In the genomic region with DNA sequence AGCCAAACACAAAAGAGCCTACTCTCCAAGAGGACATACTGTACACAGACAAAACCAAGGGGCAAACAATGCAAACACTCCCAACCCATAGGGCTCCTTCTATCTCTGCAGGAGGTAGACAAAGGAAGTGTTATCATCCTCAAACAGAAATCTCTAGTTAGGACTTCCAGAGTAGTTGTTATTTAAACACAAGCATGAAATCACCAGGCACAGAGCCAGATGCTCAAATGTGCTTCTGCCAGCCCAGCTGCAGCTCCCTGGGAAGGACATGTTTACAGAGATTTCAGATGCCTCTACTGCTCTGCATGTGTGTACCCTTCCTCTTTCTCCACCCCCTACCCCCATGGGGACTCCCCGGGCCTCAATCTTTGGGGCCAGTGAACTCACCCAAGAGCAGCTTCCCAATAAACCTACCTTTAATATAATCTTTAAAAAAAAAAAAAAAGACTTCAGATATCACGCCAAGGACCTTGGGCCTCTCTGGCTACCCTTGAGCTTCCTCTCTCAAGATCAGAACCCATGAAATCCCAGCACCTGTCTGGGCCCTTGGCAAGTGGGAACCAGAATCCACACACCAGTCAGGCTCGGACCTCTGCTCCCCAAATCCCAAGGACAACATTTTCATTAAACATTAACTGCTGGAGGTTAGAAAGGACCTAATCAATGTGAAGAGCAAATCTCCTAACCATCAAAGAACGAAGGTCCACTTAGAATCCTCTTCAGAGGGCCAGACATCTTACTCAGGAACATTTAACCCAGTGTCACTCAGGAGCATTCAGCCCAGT, we compare ENCODE assay signal across 9 mouse cellular contexts. TPM values are rescaled to one million over a fixed set of nuclear protein-coding genes. Genes with fewer than 3 reads are reported as not detected.
A peak's percentile ranks its signal among the peaks of the same experiment; 100 is the strongest.
DNase-seq lines count a peak whose midpoint lies in the region; ATAC-seq and TF ChIP-seq lines count a peak whose summit lies in the region.
"Had no signal": no experiment of that assay in that cellular context is flagged by ENCODE, and none has a peak within 500 bp of the region (broad histone marks: within the 10 kb centered on the region; RNA-seq: fewer than 3 reads in every experiment).

No protein-coding gene starts in this region.

- H3K27me3 ChIP-seq in heart, embryonic 11.5 days (ENCODE audit: control insufficient read depth, insufficient read depth, low read length): no peaks in the 10 kb centered on the region
- no peaks in the 10 kb centered on the region for H3K27me3 ChIP-seq in MEL (ENCODE audit: control insufficient read depth in 1 of 2, insufficient read depth in 2 of 2, low read length in 2 of 2)
- H3K27me3 ChIP-seq in cerebellum, adult 2 months (ENCODE audit: control insufficient read depth, insufficient read depth, low read length): no peaks in the 10 kb centered on the region
- no peaks in the 10 kb centered on the region for H3K27me3 ChIP-seq in hindbrain, embryonic 13.5 days

- H3K4me3 ChIP-seq in heart, embryonic 11.5 days (ENCODE audit: low read depth, low read length): no peak overlapping the region
- no peak overlapping the region for H3K4me3 ChIP-seq in MEL (ENCODE audit: control insufficient read depth in 1 of 2, insufficient read depth in 1 of 2, low read depth in 2 of 2, low read length in 2 of 2)
- no peak overlapping the region for H3K4me3 ChIP-seq in layer of hippocampus, adult 2 months
- H3K4me3 ChIP-seq in cerebellum, adult 2 months (replicated peaks; ENCODE audit: insufficient read depth, low read depth, low read length): no peak overlapping the region
- no peak overlapping the region for H3K4me3 ChIP-seq in hindbrain, embryonic 13.5 days

- 70% methylated on average over 4 of the region's 4 CpGs for WGBS in heart, embryonic 11.5 days (ENCODE audit: insufficient replicate concordance)
- WGBS in cerebellum, adult 2 months: 48% methylated on average over 4 of the region's 4 CpGs
- 76% methylated on average over 4 of the region's 4 CpGs for WGBS in hindbrain, embryonic 13.5 days

- peaks cover 19% of the 10 kb centered on the region for H3K79me2 ChIP-seq in MEL (ENCODE audit: control insufficient read depth, insufficient read depth, low read length, poor library complexity)

- peaks cover 23% of the 10 kb centered on the region for H3K4me1 ChIP-seq in heart, embryonic 11.5 days (ENCODE audit: control insufficient read depth, insufficient read depth, low read length)
- peaks cover 0 to 34% of the 10 kb centered on the region in 2 experiments; a peak in 3 of 4 replicates for H3K4me1 ChIP-seq in MEL (ENCODE audit: control insufficient read depth in 1 of 2, insufficient read depth in 2 of 2, low read length in 2 of 2)
- H3K4me1 ChIP-seq in cerebellum, adult 2 months (ENCODE audit: control insufficient read depth, insufficient read depth, low read length): no peaks in the 10 kb centered on the region
- H3K4me1 ChIP-seq in hindbrain, embryonic 13.5 days (replicated peaks): peaks cover 21% of the 10 kb centered on the region

- no peaks in the 10 kb centered on the region for H3K36me3 ChIP-seq in heart, embryonic 11.5 days (ENCODE audit: control insufficient read depth, insufficient read depth, low read length)
- peaks cover 2 to 29% of the 10 kb centered on the region in 2 experiments; a peak in 3 of 4 replicates for H3K36me3 ChIP-seq in MEL (ENCODE audit: control insufficient read depth in 1 of 2, insufficient read depth in 2 of 2, low read length in 2 of 2)
- no peaks in the 10 kb centered on the region for H3K36me3 ChIP-seq in hindbrain, embryonic 13.5 days

- no peak overlapping the region for H3K4me2 ChIP-seq in heart, embryonic 11.5 days
- no peak overlapping the region for H3K4me2 ChIP-seq in hindbrain, embryonic 13.5 days

- H3K9me3 ChIP-seq in heart, embryonic 11.5 days (replicated peaks; ENCODE audit: control insufficient read depth, low read length): no peaks in the 10 kb centered on the region
- no peaks in the 10 kb centered on the region for H3K9me3 ChIP-seq in MEL (replicated peaks; ENCODE audit: insufficient read depth, low read length)
- no peaks in the 10 kb centered on the region for H3K9me3 ChIP-seq in hindbrain, embryonic 13.5 days

- H3K9ac ChIP-seq in heart, embryonic 11.5 days (ENCODE audit: low read depth, low read length): no peak overlapping the region
- H3K9ac ChIP-seq in MEL (ENCODE audit: control insufficient read depth, low read depth, low read length, poor library complexity, severe bottlenecking): no peak overlapping the region
- H3K9ac ChIP-seq in hindbrain, embryonic 13.5 days: no peak overlapping the region

- TF ChIP-seq CTCF in MEL (IDR thresholded peaks at IDR 0.05 in 2 of 3, conservative IDR thresholded peaks at IDR 0.05 in 1 of 3; ENCODE audit: control insufficient read depth in 1 of 3, insufficient read depth in 1 of 3, low read depth in 2 of 3, low read length in 3 of 3, poor library complexity in 1 of 3, severe bottlenecking in 1 of 3): no peak
- no peak for TF ChIP-seq CTCF in layer of hippocampus, adult 2 months (conservative IDR thresholded peaks at IDR 0.05)
- TF ChIP-seq CTCF in cerebellum, adult 2 months (IDR thresholded peaks at IDR 0.05; ENCODE audit: borderline replicate concordance, insufficient read depth, low read depth, low read length): no peak

- no peak for TF ChIP-seq POLR2A in MEL (IDR thresholded peaks at IDR 0.05; ENCODE audit: control insufficient read depth in 1 of 2, insufficient read depth in 1 of 2, low read depth in 1 of 2, low read length in 2 of 2, poor library complexity in 1 of 2)
- TF ChIP-seq POLR2A in cerebellum, adult 2 months (IDR thresholded peaks at IDR 0.05; ENCODE audit: borderline replicate concordance, insufficient read depth, low read length): no peak

- no peak overlapping the region for H3K27ac ChIP-seq in heart, embryonic 11.5 days (ENCODE audit: low read depth, low read length)
- no peak overlapping the region for H3K27ac ChIP-seq in MEL (ENCODE audit: control insufficient read depth, low read depth, low read length)
- peak overlapping the region; percentile 32; the same call in 1 of the 2 replicates for H3K27ac ChIP-seq in layer of hippocampus, adult 2 months
- no peak overlapping the region for H3K27ac ChIP-seq in cerebellum, adult 2 months (ENCODE audit: insufficient read depth, low read length)
- no peak overlapping the region for H3K27ac ChIP-seq in hindbrain, embryonic 13.5 days
- H3K27ac ChIP-seq: macrophage had no signal

- TF ChIP-seq RAD21 in MEL (IDR thresholded peaks at IDR 0.05; ENCODE audit: low read depth, low read length): no peak

- no peak for ATAC-seq in heart, embryonic 11.5 days (replicated peaks; ENCODE audit: insufficient number of reproducible peaks, low FRiP score, low TSS enrichment)
- no peak for ATAC-seq in hindbrain, embryonic 13.5 days (ENCODE audit: low FRiP score)

- DNase-seq in heart, adult 11 months: peak; percentile 93
- DNase-seq in MEL (ENCODE audit: low read depth, low spot score): peak; percentile 92
- DNase-seq in heart, adult 9 months (ENCODE audit: low spot score in 2 of 2): peak; percentile 17 to 39
- peak; percentile 39 for DNase-seq in layer of hippocampus, adult 2 months (ENCODE audit: low spot score in 2 of 2)
- peak; percentile 51 for DNase-seq in lung, postnatal 25 days (ENCODE audit: low spot score)
- DNase-seq in cerebellum, adult 2 months: no peak

- peak; percentile 67 to 74 for TF ChIP-seq EP300 in MEL (IDR thresholded peaks at IDR 0.05; ENCODE audit: low read depth in 1 of 2, low read length in 2 of 2)

TF ChIP-seq in MEL, 35 proteins besides CTCF, POLR2A, EP300 and RAD21 (continues in another document):
- TF ChIP-seq MYC (IDR thresholded peaks at IDR 0.05; ENCODE audit: low read depth, low read length) (peak; percentile 77; the same call in 1 of the 2 replicates), BHLHE40 (IDR thresholded peaks at IDR 0.05; ENCODE audit: borderline replicate concordance, low read depth, low read length) (0 out of 2 replicates have a peak, but pooled peaks have one; percentile 22), ELF1 (IDR thresholded peaks at IDR 0.05; ENCODE audit: low read depth, low read length) (no peak), GABPA (IDR thresholded peaks at IDR 0.05; ENCODE audit: low read depth, low read length) (no peak), NELFE (IDR thresholded peaks at IDR 0.05; ENCODE audit: low read depth, low read length) (no peak)

RNA-seq across cellular contexts. Expression of a gene that starts 3.0 kb away (rescaled TPM):
- 36.4 and 44.4 TPM in 2 replicates for polyA plus RNA-seq in heart, embryonic 11.5 days (2014; fragmentation: Nextera tagmentation; extraction: Ambion mirVana)
- 63.3 and 71.4 TPM in 2 replicates for total RNA-seq in MEL (2012; rRNA removed)
- 10 to 100 TPM in 1 of 2 experiments, not detected in 1; 55.3 TPM for polyA plus RNA-seq in MEL (2012; ENCODE audit: insufficient read depth in 1 of 2, insufficient read length in 2 of 2, low read depth in 1 of 2, low replicate concordance in 2 of 2, missing spikeins in 1 of 2)
- total RNA-seq in layer of hippocampus, adult 2 months (2021): 1 to 10 TPM; 8.6 to 9.6 TPM
- polyA plus RNA-seq in cerebellum, adult 2 months (2012; rRNA removed): 3.3 and 4.5 TPM in 2 replicates
- polyA plus RNA-seq in hindbrain, embryonic 13.5 days (2015; fragmentation: Nextera tagmentation; extraction: Ambion mirVana): 7.9 and 12.2 TPM in 2 replicates

RNA-seq across cellular contexts. Expression of a gene that starts 22.0 kb away (rescaled TPM):
- 31.8 and 33.9 TPM in 2 replicates for polyA plus RNA-seq in heart, embryonic 11.5 days (2014; fragmentation: Nextera tagmentation; extraction: Ambion mirVana)
- total RNA-seq in MEL (2012; rRNA removed): 67.8 and 81.5 TPM in 2 replicates
- polyA plus RNA-seq in MEL (2012; ENCODE audit: insufficient read depth in 1 of 2, insufficient read length in 2 of 2, low read depth in 1 of 2, low replicate concordance in 2 of 2, missing spikeins in 1 of 2): 10 to 100 TPM; 49.5 to 94.7 TPM
- total RNA-seq in layer of hippocampus, adult 2 months (2021): 10 to 100 TPM; 28.3 to 29.4 TPM
- polyA plus RNA-seq in cerebellum, adult 2 months (2012; rRNA removed): 21.5 and 21.9 TPM in 2 replicates
- polyA plus RNA-seq in hindbrain, embryonic 13.5 days (2015; fragmentation: Nextera tagmentation; extraction: Ambion mirVana): 30.7 and 33.3 TPM in 2 replicates

RNA-seq across cellular contexts. Expression of a gene that starts 31.2 kb away (rescaled TPM):
- polyA plus RNA-seq in heart, embryonic 11.5 days (2014; fragmentation: Nextera tagmentation; extraction: Ambion mirVana): 6.0 and 6.1 TPM in 2 replicates
- total RNA-seq in MEL (2012; rRNA removed): 17.0 and 20.0 TPM in 2 replicates
- 10 to 100 TPM in 1 of 2 experiments, not detected in 1; 20.5 TPM for polyA plus RNA-seq in MEL (2012; ENCODE audit: insufficient read depth in 1 of 2, insufficient read length in 2 of 2, low read depth in 1 of 2, low replicate concordance in 2 of 2, missing spikeins in 1 of 2)
- total RNA-seq in layer of hippocampus, adult 2 months (2021): 10 to 100 TPM; 32.3 to 34.3 TPM
- 16.4 and 17.5 TPM in 2 replicates for polyA plus RNA-seq in cerebellum, adult 2 months (2012; rRNA removed)
- 5.9 and 6.5 TPM in 2 replicates for polyA plus RNA-seq in hindbrain, embryonic 13.5 days (2015; fragmentation: Nextera tagmentation; extraction: Ambion mirVana)

RNA-seq across cellular contexts. Expression of a gene that starts 31.3 kb away (rescaled TPM):
- 10.5 and 13.1 TPM in 2 replicates for polyA plus RNA-seq in heart, embryonic 11.5 days (2014; fragmentation: Nextera tagmentation; extraction: Ambion mirVana)
- total RNA-seq in MEL (2012; rRNA removed): 17.7 and 19.3 TPM in 2 replicates
- polyA plus RNA-seq in MEL (2012; ENCODE audit: insufficient read depth in 1 of 2, insufficient read length in 2 of 2, low read depth in 1 of 2, low replicate concordance in 2 of 2, missing spikeins in 1 of 2): 10 to 100 TPM in 1 of 2 experiments, not detected in 1; 18.4 TPM
- total RNA-seq in layer of hippocampus, adult 2 months (2021): 1 to 10 TPM; 6.6 to 8.5 TPM
- polyA plus RNA-seq in cerebellum, adult 2 months (2012; rRNA removed): 6.8 and 7.2 TPM in 2 replicates
- 10.3 and 10.4 TPM in 2 replicates for polyA plus RNA-seq in hindbrain, embryonic 13.5 days (2015; fragmentation: Nextera tagmentation; extraction: Ambion mirVana)

Comparison
In these comparisons a context has a peak if more than half of its experiments do, and no peak if none do; other contexts are left out.
1. DNase-seq: peak in heart, adult 11 months (single experiment), MEL (single experiment), heart, adult 9 months (2 of 2), layer of hippocampus, adult 2 months (2 of 2) and lung, postnatal 25 days (single experiment); none in cerebellum, adult 2 months (0 of 2).